Mouse (Mus musculus) heart, embryonic 16.5 days (tissue): ENCODE results near the gene Stra6l. TPM values are rescaled to one million over a fixed set of nuclear protein-coding genes. Genes with fewer than 3 reads are reported as not detected.
A peak's percentile ranks its signal among the peaks of the same experiment; 100 is the strongest.

Experiments used
- ATAC-seq: fragments of 200-750 bp; cut with Nextera tagmentation; replicated peaks from 2 replicates; pipeline ENCODE4 v1.8.0; 2017; ENCODE audit warnings: moderate number of reproducible peaks; ENCODE audit not compliant: insufficient read depth, low FRiP score; ENCODE audit errors: extremely low read depth
- H3K27ac ChIP-seq: fragments of 300-500 bp; sonication (generic); 2 replicates; pipeline ENCODE4 v1.5.1; 2014; ENCODE audit warnings: mild to moderate bottlenecking, low read length, control low read depth, moderate library complexity
- H3K27me3 ChIP-seq: fragments of 300-500 bp; sonication (generic); 2 replicates; pipeline ENCODE4 v1.6.1; 2014; ENCODE audit warnings: low read length, mixed read lengths; ENCODE audit not compliant: control insufficient read depth, insufficient read depth
- H3K36me3 ChIP-seq: fragments of 300-500 bp; sonication (generic); 2 replicates; pipeline ENCODE4 v1.6.1; 2014; ENCODE audit not compliant: control insufficient read depth, insufficient read depth
- H3K4me1 ChIP-seq: fragments of 300-500 bp; sonication (generic); 2 replicates; pipeline ENCODE4 v1.6.1; 2014; ENCODE audit warnings: low read length, mixed read lengths; ENCODE audit not compliant: control insufficient read depth, insufficient read depth
- H3K4me2 ChIP-seq: fragments of 300-500 bp; sonication (generic); 2 replicates; pipeline ENCODE4 v1.6.1; 2014; ENCODE audit warnings: low read depth, mild to moderate bottlenecking, control low read depth, low read length
- H3K4me3 ChIP-seq: fragments of 300-500 bp; sonication (generic); 2 replicates; pipeline ENCODE4 v1.5.1; 2014; ENCODE audit warnings: mild to moderate bottlenecking, control low read depth, low read length
- H3K9ac ChIP-seq: fragments of 300-500 bp; sonication (generic); 2 replicates; pipeline ENCODE4 v1.6.1; 2014; ENCODE audit warnings: low read length, control low read depth
- H3K9me3 ChIP-seq: fragments of 300-500 bp; sonication (generic); replicated peaks from 2 replicates; pipeline ENCODE4 v1.6.1; 2016; ENCODE audit warnings: low read length; ENCODE audit not compliant: control insufficient read depth
- WGBS: fragments of 180-500 bp; shearing (Covaris S2); extraction: QIAGEN DNeasy Blood & Tissue Kit; methylation state at CpG from one replicate; pipeline ENCODE4 v1.1.7; 2014; 5-methylcytosine and 5-hydroxymethylcytosine counted together
- polyA plus RNA-seq: library from polyadenylated mRNA; unstranded; fragments of >200 nt; fragmentation: Nextera tagmentation; extraction: Ambion mirVana; gene quantifications from 2 replicates; pipeline ENCODE4 v1.2.1, GENCODE M21; 2015

Gene Stra6l
- 0.05 and 0.12 TPM in 2 replicates for polyA plus RNA-seq

- no peaks in the 10 kb centered on the region for H3K36me3 ChIP-seq
- H3K27ac ChIP-seq = no peak within 1 kb of the TSS
- 69% methylated on average over 10 of the region's 10 CpGs for WGBS
- ATAC-seq = no peak
- no peaks in the 10 kb centered on the region for H3K27me3 ChIP-seq
- H3K4me1 ChIP-seq = peaks cover 7% of the 10 kb centered on the region
- no peaks in the 10 kb centered on the region for H3K9me3 ChIP-seq
- H3K4me2 ChIP-seq = no peak within 1 kb of the TSS
- H3K9ac ChIP-seq = no peak within 1 kb of the TSS
- H3K4me3 ChIP-seq = no peak within 1 kb of the TSS
These were observed at the start of gene Stra6l for GRCm38 (mm10) chr4:45848109-45848824. Gene Stra6l (plus strand): TSS chr4:45848664.

DNA sequence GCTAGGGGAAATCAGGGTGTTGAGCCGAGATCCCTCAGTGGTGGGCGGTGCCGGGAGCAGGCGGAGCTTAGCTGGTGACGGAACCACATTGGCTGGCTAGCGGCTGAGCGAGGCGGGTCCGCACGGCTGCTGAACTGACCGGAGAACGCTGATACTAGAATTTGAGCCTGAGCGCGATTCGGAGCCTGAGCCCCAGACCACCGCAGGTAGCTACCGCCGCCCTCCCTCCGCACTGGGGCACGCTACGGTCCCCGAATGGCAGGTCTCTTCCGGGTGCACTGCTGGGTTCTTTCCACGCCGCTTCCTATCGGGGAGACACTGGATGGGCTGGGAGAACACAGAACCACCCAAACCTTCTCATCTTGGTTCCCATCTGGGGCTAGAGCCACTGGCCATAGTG is 49.5 kb upstream of the Stra6l start, which contains the start of gene Aldh1b1:
TSS of gene Aldh1b1 (plus strand) at position 59 of the 400 bp plus-strand sequence.
- Histone ChIP-seq H3K9me3 (no peaks in the 10 kb centered on the region), H3K27me3 (no peaks in the 10 kb centered on the region), H3K4me1 (peaks cover 31% of the 10 kb centered on the region), H3K9ac (peak within 1 kb of the TSS; percentile 80), H3K36me3 (peaks cover 15% of the 10 kb centered on the region), H3K27ac (peak within 1 kb of the TSS; percentile 83), H3K4me3 (peak within 1 kb of the TSS; percentile 66), H3K4me2 (peak within 1 kb of the TSS; percentile 68)
- WGBS = under 1% methylated on average over 26 of the region's 26 CpGs
- ATAC-seq = peak; percentile 81

DNA sequence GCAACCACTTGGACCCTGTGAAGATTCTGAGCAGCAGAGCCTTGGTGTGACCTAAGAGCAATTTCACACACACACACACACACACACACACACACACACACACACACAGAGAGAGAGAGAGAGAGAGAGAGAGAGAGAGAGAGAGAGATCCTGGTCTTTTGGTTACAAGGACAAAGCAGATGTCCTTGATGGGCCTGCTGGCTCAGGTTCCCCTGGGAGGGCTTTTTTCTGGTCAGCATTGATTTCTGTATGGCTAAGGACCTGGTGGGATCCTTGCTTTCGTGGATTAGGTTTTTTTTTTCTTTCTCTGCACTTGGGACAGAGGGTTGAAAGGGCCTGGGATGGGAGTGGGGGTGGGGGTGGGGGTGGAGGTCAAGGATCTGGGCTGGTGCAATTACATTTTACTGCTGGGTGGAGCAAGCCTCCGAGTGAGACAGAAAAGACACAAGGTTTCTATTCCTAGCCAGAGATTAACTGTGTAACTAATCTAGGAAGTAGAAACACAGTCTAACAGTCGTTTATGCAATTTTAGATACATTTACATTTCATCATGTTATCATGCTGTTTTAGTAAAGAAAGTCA is 48.4 kb upstream of the Stra6l start:
- no peaks in the 10 kb centered on the region for H3K27me3 ChIP-seq
- WGBS = 22% methylated on average over 3 of the region's 3 CpGs
- H3K4me2 ChIP-seq = peak overlapping the region; percentile 68
- ATAC-seq = no peak
- H3K9me3 ChIP-seq = no peaks in the 10 kb centered on the region
- H3K27ac ChIP-seq = peak overlapping the region; percentile 83
- H3K4me3 ChIP-seq = peak overlapping the region; percentile 66
- H3K9ac ChIP-seq = peak overlapping the region; percentile 59
- peaks cover 17% of the 10 kb centered on the region for H3K36me3 ChIP-seq
- peaks cover 25% of the 10 kb centered on the region for H3K4me1 ChIP-seq

DNA sequence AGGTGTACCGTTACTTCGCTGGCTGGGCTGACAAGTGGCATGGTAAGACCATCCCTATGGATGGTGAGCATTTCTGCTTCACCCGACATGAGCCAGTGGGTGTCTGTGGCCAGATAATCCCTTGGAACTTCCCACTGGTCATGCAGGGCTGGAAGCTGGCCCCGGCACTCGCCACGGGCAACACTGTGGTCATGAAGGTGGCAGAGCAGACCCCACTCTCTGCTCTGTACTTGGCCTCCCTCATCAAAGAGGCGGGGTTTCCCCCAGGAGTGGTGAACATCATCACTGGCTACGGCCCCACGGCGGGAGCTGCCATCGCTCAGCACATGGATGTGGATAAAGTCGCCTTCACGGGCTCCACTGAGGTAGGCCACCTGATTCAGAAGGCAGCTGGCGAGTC is 45.6 kb upstream of the Stra6l start:
- Histone ChIP-seq H3K27me3 (no peaks in the 10 kb centered on the region), H3K4me3 (no peak overlapping the region), H3K4me2 (no peak overlapping the region), H3K27ac (no peak overlapping the region), H3K9me3 (no peaks in the 10 kb centered on the region), H3K4me1 (peaks cover 12% of the 10 kb centered on the region), H3K9ac (no peak overlapping the region), H3K36me3 (peaks cover 21% of the 10 kb centered on the region)
- 90% methylated on average over 14 of the region's 14 CpGs for WGBS
- ATAC-seq = no peak

DNA sequence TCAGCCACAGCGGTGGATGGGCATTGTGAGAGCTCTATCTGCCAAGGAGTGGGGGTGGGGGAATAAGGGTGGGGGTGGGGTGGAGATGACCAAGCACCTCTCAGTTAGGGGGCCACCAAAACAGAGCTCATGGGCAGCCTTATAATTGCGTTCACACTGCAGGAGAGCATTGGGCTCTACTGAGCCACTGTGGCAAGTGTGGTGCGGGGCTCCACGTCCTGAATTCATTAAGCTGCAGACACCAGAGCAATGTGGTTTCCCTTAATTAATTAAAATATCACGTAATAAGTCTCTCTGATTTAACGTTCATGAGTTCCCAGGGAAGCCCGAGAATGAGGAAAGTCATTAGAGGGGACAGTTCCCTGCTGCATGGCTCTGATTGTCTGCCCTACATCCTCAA is 40.4 kb upstream of the Stra6l start:
- Histone ChIP-seq H3K36me3 (peaks cover 14% of the 10 kb centered on the region), H3K9ac (no peak overlapping the region), H3K27ac (no peak overlapping the region), H3K4me3 (no peak overlapping the region), H3K27me3 (no peaks in the 10 kb centered on the region), H3K4me1 (no peaks in the 10 kb centered on the region), H3K9me3 (no peaks in the 10 kb centered on the region), H3K4me2 (no peak overlapping the region)
- 59% methylated on average over 7 of the region's 7 CpGs for WGBS
- ATAC-seq = no peak

GRCm38 (mm10) chr4:45811250-45811649 is 37.2 kb upstream of the Stra6l start:
- no peak overlapping the region for H3K4me3 ChIP-seq
- 37% methylated on average over 8 of the region's 8 CpGs for WGBS
- peaks cover 2% of the 10 kb centered on the region; the same call in 1 of the 2 replicates for H3K36me3 ChIP-seq
- no peak overlapping the region for H3K27ac ChIP-seq
- no peak overlapping the region for H3K9ac ChIP-seq
- no peaks in the 10 kb centered on the region for H3K9me3 ChIP-seq
- no peaks in the 10 kb centered on the region for H3K27me3 ChIP-seq
- no peak for ATAC-seq
- 0 out of 2 replicates have a peak, but pooled peaks cover 4% of the 10 kb centered on the region for H3K4me1 ChIP-seq
- H3K4me2 ChIP-seq = no peak overlapping the region

DNA sequence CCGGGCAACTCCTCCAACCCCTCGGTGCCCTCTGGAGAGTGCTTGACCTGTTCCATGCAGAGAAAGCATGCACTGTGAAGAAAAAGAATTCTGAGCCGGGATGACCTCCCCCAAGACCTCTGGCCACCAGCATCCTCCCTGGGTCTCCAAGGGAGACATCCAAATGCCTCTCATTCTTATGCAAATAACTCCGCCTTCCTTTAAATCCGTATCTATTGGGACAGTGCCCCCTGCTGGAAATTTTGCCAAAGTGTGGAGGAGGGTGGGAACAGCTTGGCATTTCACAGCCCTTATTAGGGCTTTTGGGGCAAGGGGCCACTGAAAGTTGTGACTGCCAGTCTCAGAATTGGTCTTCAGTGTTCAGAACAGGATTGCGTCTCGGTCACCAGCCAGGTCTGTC is 32.9 kb upstream of the Stra6l start:
- Histone ChIP-seq H3K4me2 (no peak overlapping the region), H3K27ac (no peak overlapping the region), H3K4me1 (peaks cover 25% of the 10 kb centered on the region), H3K9ac (no peak overlapping the region), H3K27me3 (no peaks in the 10 kb centered on the region), H3K9me3 (no peaks in the 10 kb centered on the region), H3K4me3 (no peak overlapping the region), H3K36me3 (peaks cover 2% of the 10 kb centered on the region; the same call in 1 of the 2 replicates)
- no peak for ATAC-seq
- WGBS = 36% methylated on average over 7 of the region's 7 CpGs

DNA sequence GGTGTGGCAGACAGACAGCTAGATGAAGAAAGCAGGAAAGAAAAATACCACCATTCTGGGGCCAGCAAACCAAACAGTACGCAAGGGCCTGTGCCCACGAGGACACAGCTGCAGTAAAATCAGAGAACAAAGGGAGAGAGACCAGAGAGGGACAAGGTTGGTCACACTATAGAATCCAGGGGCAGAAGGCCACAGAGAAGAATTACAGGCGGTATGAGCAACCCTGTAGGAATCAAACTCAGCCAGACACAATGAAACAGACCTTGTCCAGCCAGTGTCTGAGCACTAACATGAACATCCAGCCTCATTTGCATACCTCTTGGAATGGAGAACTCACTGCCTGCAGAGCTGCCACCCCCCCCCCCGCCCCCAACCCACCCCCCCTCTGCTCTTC is 29.7 kb upstream of the Stra6l start:
- H3K27me3 ChIP-seq = peaks cover 6% of the 10 kb centered on the region
- H3K36me3 ChIP-seq = peaks cover 2% of the 10 kb centered on the region; the same call in 1 of the 2 replicates
- no peaks in the 10 kb centered on the region for H3K9me3 ChIP-seq
- peak overlapping the region; percentile 66 for H3K9ac ChIP-seq
- no peak for ATAC-seq
- H3K4me2 ChIP-seq = peak overlapping the region; percentile 64
- no peak overlapping the region for H3K4me3 ChIP-seq
- H3K4me1 ChIP-seq = peaks cover 38% of the 10 kb centered on the region
- WGBS = 28% methylated on average over 3 of the region's 4 CpGs
- peak overlapping the region; percentile 94 for H3K27ac ChIP-seq
